Mouse (Mus musculus): ENCODE data around the gene Ddi2. TPM values are rescaled to one million over a fixed set of nuclear protein-coding genes. Genes with fewer than 3 reads are reported as not detected.

Gene Ddi2
- polyA plus RNA-seq, 1 experiment from 2014 or later, result 19.1 TPM

- no peak overlapping the region for H3K4me3 ChIP-seq (ENCODE audit: low read length)
- peaks cover 31% of the 10 kb centered on the region for H3K4me1 ChIP-seq (ENCODE audit: insufficient read depth, low read length)
- H3K27me3 ChIP-seq (ENCODE audit: insufficient read depth, low read length), result no peaks in the 10 kb centered on the region
- H3K36me3 ChIP-seq (ENCODE audit: insufficient read depth, low read length), result no peaks in the 10 kb centered on the region
- WGBS, result 42% methylated on average over 3 of the region's 3 CpGs
- peak overlapping the region; percentile 54; the same call in 1 of the 2 replicates for H3K27ac ChIP-seq (ENCODE audit: low read length)
- no peaks in the 10 kb centered on the region for H3K9me3 ChIP-seq (ENCODE audit: low read length)
- H3K4me2 ChIP-seq (replicated peaks; ENCODE audit: low read depth, low read length), result no peak overlapping the region
- no peak for ATAC-seq (ENCODE audit: low FRiP score, low TSS enrichment)
- no peak overlapping the region for H3K9ac ChIP-seq (replicated peaks; ENCODE audit: low read length)
Observed at GRCm38 (mm10) chr4:141725738-141726137, 2.5 kb upstream of the Ddi2 start.

GRCm38 (mm10) chr4:141725277-141725676 lies 2.1 kb upstream of the Ddi2 start:
- H3K9me3 ChIP-seq (ENCODE audit: low read length), result no peaks in the 10 kb centered on the region
- H3K36me3 ChIP-seq (ENCODE audit: insufficient read depth, low read length), result peaks cover 3% of the 10 kb centered on the region
- no peaks in the 10 kb centered on the region for H3K27me3 ChIP-seq (ENCODE audit: insufficient read depth, low read length)
- no peak overlapping the region for H3K4me3 ChIP-seq (ENCODE audit: low read length)
- no peak overlapping the region for H3K9ac ChIP-seq (replicated peaks; ENCODE audit: low read length)
- 75% methylated on average over 5 of the region's 5 CpGs for WGBS
- no peak for ATAC-seq (ENCODE audit: low FRiP score, low TSS enrichment)
- peak overlapping the region; percentile 54; the same call in 1 of the 2 replicates for H3K27ac ChIP-seq (ENCODE audit: low read length)
- H3K4me2 ChIP-seq (replicated peaks; ENCODE audit: low read depth, low read length), result no peak overlapping the region
- peaks cover 36% of the 10 kb centered on the region for H3K4me1 ChIP-seq (ENCODE audit: insufficient read depth, low read length)

GRCm38 (mm10) chr4:141724594-141724993 lies 1.4 kb upstream of the Ddi2 start:
- no peaks in the 10 kb centered on the region for H3K9me3 ChIP-seq (ENCODE audit: low read length)
- WGBS, result 37% methylated on average over 11 of the region's 11 CpGs
- peaks cover 9% of the 10 kb centered on the region for H3K36me3 ChIP-seq (ENCODE audit: insufficient read depth, low read length)

GRCm38 (mm10) chr4:141723673-141724068 lies 452 bp upstream of the Ddi2 start:
- peaks cover 9% of the 10 kb centered on the region for H3K36me3 ChIP-seq (ENCODE audit: insufficient read depth, low read length)
- WGBS, result 10% methylated on average over 13 of the region's 13 CpGs
- peak overlapping the region; percentile 77 for H3K4me2 ChIP-seq (replicated peaks; ENCODE audit: low read depth, low read length)
- peak overlapping the region; percentile 97 for H3K27ac ChIP-seq (ENCODE audit: low read length)
- H3K9me3 ChIP-seq (ENCODE audit: low read length), result no peaks in the 10 kb centered on the region
- peak overlapping the region; percentile 99 for H3K9ac ChIP-seq (replicated peaks; ENCODE audit: low read length)
- peak; percentile 57 for ATAC-seq (ENCODE audit: low FRiP score, low TSS enrichment)
- no peaks in the 10 kb centered on the region for H3K27me3 ChIP-seq (ENCODE audit: insufficient read depth, low read length)
- peak overlapping the region; percentile 98 for H3K4me3 ChIP-seq (ENCODE audit: low read length)
- H3K4me1 ChIP-seq (ENCODE audit: insufficient read depth, low read length), result peaks cover 45% of the 10 kb centered on the region

More at GRCm38 (mm10) chr4:141724594-141724993, 1.4 kb upstream of the Ddi2 start:
- H3K9ac ChIP-seq (replicated peaks; ENCODE audit: low read length), result no peak overlapping the region
- H3K27ac ChIP-seq (ENCODE audit: low read length), result peak overlapping the region; percentile 20; the same call in 1 of the 2 replicates
- no peak for ATAC-seq (ENCODE audit: low FRiP score, low TSS enrichment)
- H3K4me2 ChIP-seq (replicated peaks; ENCODE audit: low read depth, low read length), result 0 out of 2 replicates have a peak overlapping the region, but pooled peaks have one; percentile 1
- peaks cover 41% of the 10 kb centered on the region for H3K4me1 ChIP-seq (ENCODE audit: insufficient read depth, low read length)
- no peaks in the 10 kb centered on the region for H3K27me3 ChIP-seq (ENCODE audit: insufficient read depth, low read length)
- no peak overlapping the region for H3K4me3 ChIP-seq (ENCODE audit: low read length)

- Histone ChIP-seq H3K4me1 (ENCODE audit: insufficient read depth, low read length) (peaks cover 45% of the 10 kb centered on the region), H3K27ac (ENCODE audit: low read length) (peak overlapping the region; percentile 97; the same call in 1 of the 2 replicates), H3K36me3 (ENCODE audit: insufficient read depth, low read length) (peaks cover 9% of the 10 kb centered on the region), H3K27me3 (ENCODE audit: insufficient read depth, low read length) (no peaks in the 10 kb centered on the region), H3K9ac (replicated peaks; ENCODE audit: low read length) (peak overlapping the region; percentile 99), H3K9me3 (ENCODE audit: low read length) (no peaks in the 10 kb centered on the region), H3K4me2 (replicated peaks; ENCODE audit: low read depth, low read length) (peak overlapping the region; percentile 77), H3K4me3 (ENCODE audit: low read length) (peak overlapping the region; percentile 98)
- no peak for ATAC-seq (ENCODE audit: low FRiP score, low TSS enrichment)
- WGBS, result 54% methylated on average over 6 of the region's 6 CpGs
Observed at GRCm38 (mm10) chr4:141721961-141722360, 1.3 kb downstream of the Ddi2 start.

- ATAC-seq (ENCODE audit: low FRiP score, low TSS enrichment), result no peak
- 60% methylated on average over 6 of the region's 6 CpGs for WGBS
- 0 out of 2 replicates have a peak overlapping the region, but pooled peaks have one; percentile 26 for H3K27ac ChIP-seq (ENCODE audit: low read length)
- H3K4me3 ChIP-seq (ENCODE audit: low read length), result peak overlapping the region; percentile 98; the same call in 1 of the 2 replicates
- H3K36me3 ChIP-seq (ENCODE audit: insufficient read depth, low read length), result peaks cover 9% of the 10 kb centered on the region
- no peaks in the 10 kb centered on the region for H3K27me3 ChIP-seq (ENCODE audit: insufficient read depth, low read length)
- H3K4me2 ChIP-seq (replicated peaks; ENCODE audit: low read depth, low read length), result peak overlapping the region; percentile 77
- peaks cover 48% of the 10 kb centered on the region for H3K4me1 ChIP-seq (ENCODE audit: insufficient read depth, low read length)
- no peaks in the 10 kb centered on the region for H3K9me3 ChIP-seq (ENCODE audit: low read length)
- H3K9ac ChIP-seq (replicated peaks; ENCODE audit: low read length), result no peak overlapping the region; the same call in 1 of the 2 replicates
Observed at GRCm38 (mm10) chr4:141720761-141721523, 2.3 kb downstream of the Ddi2 start.

- no peak for ATAC-seq (ENCODE audit: low FRiP score, low TSS enrichment)
- 81% methylated on average over 1 of the region's 1 CpGs for WGBS
Observed at GRCm38 (mm10) chr4:141719304-141719703, 3.9 kb downstream of the Ddi2 start.

GRCm38 (mm10) chr4:141717633-141718032 lies 5.6 kb downstream of the Ddi2 start:
- peaks cover 60% of the 10 kb centered on the region for H3K4me1 ChIP-seq (ENCODE audit: insufficient read depth, low read length)
- WGBS, result 81% methylated on average over 4 of the region's 4 CpGs

More at GRCm38 (mm10) chr4:141719304-141719703, 3.9 kb downstream of the Ddi2 start:
- H3K27me3 ChIP-seq (ENCODE audit: insufficient read depth, low read length), result no peaks in the 10 kb centered on the region
- peaks cover 54% of the 10 kb centered on the region for H3K4me1 ChIP-seq (ENCODE audit: insufficient read depth, low read length)
- H3K27ac ChIP-seq (ENCODE audit: low read length), result 0 out of 2 replicates have a peak overlapping the region, but pooled peaks have one; percentile 34
- no peak overlapping the region for H3K9ac ChIP-seq (replicated peaks; ENCODE audit: low read length)
- no peak overlapping the region for H3K4me3 ChIP-seq (ENCODE audit: low read length)
- H3K4me2 ChIP-seq (replicated peaks; ENCODE audit: low read depth, low read length), result no peak overlapping the region
- H3K36me3 ChIP-seq (ENCODE audit: insufficient read depth, low read length), result peaks cover 9% of the 10 kb centered on the region
- H3K9me3 ChIP-seq (ENCODE audit: low read length), result no peaks in the 10 kb centered on the region

GRCm38 (mm10) chr4:141715027-141715426 lies 8.2 kb downstream of the Ddi2 start:
- WGBS, result 28% methylated on average over 2 of the region's 2 CpGs
- Histone ChIP-seq H3K4me1 (ENCODE audit: insufficient read depth, low read length) (peaks cover 37% of the 10 kb centered on the region), H3K4me3 (ENCODE audit: low read length) (no peak overlapping the region), H3K9ac (replicated peaks; ENCODE audit: low read length) (no peak overlapping the region), H3K9me3 (ENCODE audit: low read length) (no peaks in the 10 kb centered on the region), H3K4me2 (replicated peaks; ENCODE audit: low read depth, low read length) (no peak overlapping the region), H3K27ac (ENCODE audit: low read length) (peak overlapping the region; percentile 22), H3K36me3 (ENCODE audit: insufficient read depth, low read length) (peaks cover 31% of the 10 kb centered on the region), H3K27me3 (ENCODE audit: insufficient read depth, low read length) (no peaks in the 10 kb centered on the region)
- peak; percentile 88 for ATAC-seq (ENCODE audit: low FRiP score, low TSS enrichment)

More at GRCm38 (mm10) chr4:141717633-141718032, 5.6 kb downstream of the Ddi2 start:
- ATAC-seq (ENCODE audit: low FRiP score, low TSS enrichment), result no peak
- Histone ChIP-seq H3K4me2 (replicated peaks; ENCODE audit: low read depth, low read length) (no peak overlapping the region), H3K4me3 (ENCODE audit: low read length) (no peak overlapping the region), H3K27ac (ENCODE audit: low read length) (no peak overlapping the region), H3K36me3 (ENCODE audit: insufficient read depth, low read length) (peaks cover 16% of the 10 kb centered on the region), H3K9ac (replicated peaks; ENCODE audit: low read length) (no peak overlapping the region), H3K27me3 (ENCODE audit: insufficient read depth, low read length) (no peaks in the 10 kb centered on the region), H3K9me3 (ENCODE audit: low read length) (no peaks in the 10 kb centered on the region)

All from kidney, embryonic 16.5 days (tissue).